Mouse (Mus musculus): ENCODE data around the gene Olfr1084. TPM values are rescaled to one million over a fixed set of nuclear protein-coding genes. Genes with fewer than 3 reads are reported as not detected.
"Not testable (repeated sequence)": the region's sequence is repeated elsewhere in the genome, so short reads cannot be mapped to it uniquely, and the experiment has no call there.

The Olfr1084 gene
- polyA plus RNA-seq (2012; rRNA removed): not detected in 2 replicates

DNA sequence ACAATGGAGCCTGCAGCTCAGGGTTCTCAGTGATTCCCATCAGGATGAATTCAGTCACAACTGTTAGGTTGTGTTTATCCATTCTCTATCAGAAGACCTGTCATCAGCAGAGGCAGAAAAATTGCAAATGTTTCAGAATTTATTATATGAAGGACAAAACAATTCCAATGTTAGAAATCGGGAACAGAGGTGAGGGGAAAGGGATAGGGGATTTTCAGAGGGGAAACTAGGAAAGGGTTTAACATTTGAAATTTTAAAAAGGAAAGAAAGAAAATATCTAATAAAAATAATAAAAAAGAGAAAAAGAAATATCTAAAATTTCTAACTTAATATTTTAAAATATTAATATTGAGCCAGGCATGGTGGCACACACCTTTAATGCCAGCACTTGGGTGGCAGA, at the start of gene Olfr1084:
Olfr1084 (minus strand) TSS at position 101 of the 400 bp plus-strand sequence.
- not testable (repeated sequence) for H3K27ac ChIP-seq (ENCODE audit: control insufficient read depth, insufficient read depth, low read length); H3K36me3 ChIP-seq (ENCODE audit: control insufficient read depth, insufficient read depth, low read length); H3K4me3 ChIP-seq (ENCODE audit: control insufficient read depth, insufficient read depth, low read length); H3K4me1 ChIP-seq (replicated peaks; ENCODE audit: control insufficient read depth, insufficient read depth, low read length); H3K27me3 ChIP-seq (ENCODE audit: control insufficient read depth, insufficient read depth, low read length); DNase-seq
- 92% methylated on average over 1 of the region's 1 CpGs for WGBS

DNA sequence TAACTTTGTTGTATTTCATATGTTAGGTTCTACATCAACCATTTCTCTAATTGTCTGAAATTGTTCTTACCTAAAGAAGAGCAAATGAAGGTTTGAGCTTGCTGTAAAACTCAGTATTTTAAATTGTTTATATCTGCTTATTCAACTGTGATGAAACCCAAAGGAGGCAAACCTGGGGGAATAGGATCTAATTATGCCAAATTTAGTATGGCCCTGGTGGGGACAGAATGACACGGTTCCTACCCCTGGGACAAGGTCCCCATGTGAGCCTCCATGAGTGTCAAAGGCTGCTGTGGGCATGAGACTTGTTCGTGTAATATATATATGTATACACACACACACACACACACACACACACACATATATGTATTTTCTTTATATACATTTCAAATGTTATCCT, 40.5 kb upstream of the Olfr1084 start, which contains the start of gene Olfr1086:
Olfr1086 (minus strand) TSS at position 101 of the 400 bp plus-strand sequence.
- H3K27ac ChIP-seq (ENCODE audit: control insufficient read depth, insufficient read depth, low read length): no peak within 1 kb of the TSS
- 92% methylated on average over 2 of the region's 2 CpGs for WGBS
- H3K4me3 ChIP-seq (ENCODE audit: control insufficient read depth, insufficient read depth, low read length): no peak within 1 kb of the TSS
- no peaks in the 10 kb centered on the region for H3K36me3 ChIP-seq (ENCODE audit: control insufficient read depth, insufficient read depth, low read length)
- H3K27me3 ChIP-seq (ENCODE audit: control insufficient read depth, insufficient read depth, low read length): no peaks in the 10 kb centered on the region
- TF ChIP-seq CTCF (IDR thresholded peaks at IDR 0.05; ENCODE audit: borderline replicate concordance, control insufficient read depth, extremely low read depth, insufficient read depth, low read length, poor library complexity): no peak
- H3K4me1 ChIP-seq (replicated peaks; ENCODE audit: control insufficient read depth, insufficient read depth, low read length): no peaks in the 10 kb centered on the region
- no peak for DNase-seq

DNA sequence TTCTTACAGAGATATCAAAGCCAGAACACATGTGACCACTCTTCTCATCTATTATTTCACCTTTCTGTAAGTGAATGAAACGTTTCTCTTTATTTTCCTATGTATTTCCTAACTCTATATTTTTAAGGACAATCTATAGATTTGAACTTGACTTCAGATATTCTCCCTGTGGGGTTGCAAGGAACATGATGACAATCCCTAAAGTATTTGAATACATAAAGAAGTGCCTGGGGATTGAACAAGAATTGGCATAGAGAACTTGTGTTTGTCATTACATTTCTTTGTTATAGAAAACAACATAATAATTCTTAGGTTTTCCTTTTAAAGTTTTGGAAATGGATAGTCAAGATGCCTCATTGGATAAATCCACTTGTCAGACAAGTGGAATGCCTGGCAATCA, 22.4 kb upstream of the Olfr1084 start, which contains the start of gene Olfr1085:
Olfr1085 (minus strand) TSS at position 101 of the 400 bp plus-strand sequence.
- no peaks in the 10 kb centered on the region for H3K4me1 ChIP-seq (replicated peaks; ENCODE audit: control insufficient read depth, insufficient read depth, low read length)
- H3K27me3 ChIP-seq (ENCODE audit: control insufficient read depth, insufficient read depth, low read length): no peaks in the 10 kb centered on the region
- 26% methylated on average over 1 of the region's 1 CpGs for WGBS
- TF ChIP-seq POLR2A (IDR thresholded peaks at IDR 0.05; ENCODE audit: control insufficient read depth, extremely low read depth, insufficient read depth, low read length, poor library complexity) (no peak), CTCF (IDR thresholded peaks at IDR 0.05; ENCODE audit: borderline replicate concordance, control insufficient read depth, extremely low read depth, insufficient read depth, low read length, poor library complexity) (no peak)
- H3K27ac ChIP-seq (ENCODE audit: control insufficient read depth, insufficient read depth, low read length): no peak within 1 kb of the TSS
- no peaks in the 10 kb centered on the region for H3K36me3 ChIP-seq (ENCODE audit: control insufficient read depth, insufficient read depth, low read length)
- no peak for DNase-seq
- H3K4me3 ChIP-seq (ENCODE audit: control insufficient read depth, insufficient read depth, low read length): no peak within 1 kb of the TSS

DNA sequence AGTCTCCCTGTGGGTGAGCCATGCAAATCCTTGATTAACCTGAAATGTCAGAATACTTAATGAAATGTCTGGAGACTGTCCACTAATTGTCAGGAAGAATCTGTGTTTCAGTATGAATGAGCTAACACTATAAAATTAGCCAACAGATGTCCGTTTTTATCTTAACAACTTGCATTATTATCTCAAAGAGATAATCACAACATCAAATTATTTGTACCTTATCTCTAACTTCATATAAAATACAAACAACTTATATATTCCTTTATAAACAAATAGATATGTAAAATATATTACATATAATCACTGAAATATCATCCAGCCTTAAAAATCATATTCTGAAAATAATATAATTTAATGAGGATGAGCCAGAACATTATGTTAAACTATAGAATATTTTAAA, 40.7 kb downstream of the Olfr1084 start, which contains the start of gene Olfr1082:
Olfr1082 (minus strand) TSS at position 101 of the 400 bp plus-strand sequence.
- H3K4me3 ChIP-seq (ENCODE audit: control insufficient read depth, insufficient read depth, low read length); H3K27me3 ChIP-seq (ENCODE audit: control insufficient read depth, insufficient read depth, low read length); H3K4me1 ChIP-seq (replicated peaks; ENCODE audit: control insufficient read depth, insufficient read depth, low read length); DNase-seq; H3K36me3 ChIP-seq (ENCODE audit: control insufficient read depth, insufficient read depth, low read length); H3K27ac ChIP-seq (ENCODE audit: control insufficient read depth, insufficient read depth, low read length): not testable (repeated sequence)
- 71% methylated on average over 1 of the region's 1 CpGs for WGBS

Other genes starting within 250 kb of the Olfr1084 start
- not detected in 2 replicates for gene Olfr1061, start 225.7 kb downstream of the Olfr1084 start, polyA plus RNA-seq (2012; rRNA removed)
- 0.15 TPM in 1 of 2 replicates, not detected in the other for gene Olfr1062, start 213.0 kb downstream of the Olfr1084 start, polyA plus RNA-seq (2012; rRNA removed)
- 0.09 TPM in 1 of 2 replicates, not detected in the other for gene Olfr1065, start 189.1 kb downstream of the Olfr1084 start, polyA plus RNA-seq (2012; rRNA removed)
- gene Olfr1066, start 183.5 kb downstream of the Olfr1084 start, polyA plus RNA-seq (2012; rRNA removed): not detected in 2 replicates
- gene Olfr228, start 152.3 kb downstream of the Olfr1084 start, polyA plus RNA-seq (2012; rRNA removed): not detected in 2 replicates
- not detected in 2 replicates for gene Olfr1076, start 131.3 kb downstream of the Olfr1084 start, polyA plus RNA-seq (2012; rRNA removed)
- not detected in 2 replicates for gene Olfr1079, start 97.2 kb downstream of the Olfr1084 start, polyA plus RNA-seq (2012; rRNA removed)
- not detected in 2 replicates for gene Olfr1080, start 81.5 kb downstream of the Olfr1084 start, polyA plus RNA-seq (2012; rRNA removed)
- not detected in 2 replicates for gene Olfr1082, start 40.8 kb downstream of the Olfr1084 start, polyA plus RNA-seq (2012; rRNA removed)
- not detected in 2 replicates for gene Olfr1085, start 22.3 kb upstream of the Olfr1084 start, polyA plus RNA-seq (2012; rRNA removed)
- not detected in 2 replicates for gene Olfr1086, start 40.4 kb upstream of the Olfr1084 start, polyA plus RNA-seq (2012; rRNA removed)
- not detected in 2 replicates for gene Olfr1087, start 58.7 kb upstream of the Olfr1084 start, polyA plus RNA-seq (2012; rRNA removed)
- not detected in 2 replicates for gene Olfr1089, start 94.0 kb upstream of the Olfr1084 start, polyA plus RNA-seq (2012; rRNA removed)
- gene Olfr1090, start 119.3 kb upstream of the Olfr1084 start, polyA plus RNA-seq (2012; rRNA removed): not detected in 2 replicates
- gene Olfr1093, start 142.8 kb upstream of the Olfr1084 start, polyA plus RNA-seq (2012; rRNA removed): not detected in 2 replicates
- gene Olfr141, start 170.3 kb upstream of the Olfr1084 start, polyA plus RNA-seq (2012; rRNA removed): not detected in 2 replicates
- gene Olfr1094, start 184.9 kb upstream of the Olfr1084 start, polyA plus RNA-seq (2012; rRNA removed): not detected in 2 replicates
- not detected in 2 replicates for gene Olfr1095, start 212.0 kb upstream of the Olfr1084 start, polyA plus RNA-seq (2012; rRNA removed)
- gene Gm13723, start 235.1 kb upstream of the Olfr1084 start, polyA plus RNA-seq (2012; rRNA removed): not detected in 2 replicates